Mouse (Mus musculus) spleen, adult 2 months (tissue): ENCODE results near the gene Drg1.
"Not testable (repeated sequence)": the region's sequence is repeated elsewhere in the genome, so short reads cannot be mapped to it uniquely, and the experiment has no call there.

Experiments
- CTCF ChIP-seq: fragments of 200-500 bp; IDR thresholded peaks from 2 replicates; pipeline ENCODE4 v1.5.1; 2011; ENCODE audit warnings: mild to moderate bottlenecking, inconsistent platforms; ENCODE audit not compliant: insufficient read depth, insufficient read length, insufficient replicate concordance; ENCODE audit errors: extremely low read depth
- POLR2A ChIP-seq: fragments of 200-500 bp; IDR thresholded peaks from 2 replicates; pipeline ENCODE4 v1.6.1; 2011; ENCODE audit warnings: low read depth, low read length, inconsistent platforms

GRCm38 (mm10) chr11:3173425-3174318, 92.5 kb downstream of the Drg1 start:
- not testable (repeated sequence) for TF ChIP-seq POLR2A, CTCF
